Mouse (Mus musculus): Measurements from ENCODE around the gene Nup85. TPM values are rescaled to one million over a fixed set of nuclear protein-coding genes. Genes with fewer than 3 reads are reported as not detected.
A peak's percentile ranks its signal among the peaks of the same experiment; 100 is the strongest.

The Nup85 gene
- polyA plus RNA-seq, 1 experiment from 2014 or later = 192 TPM

DNA sequence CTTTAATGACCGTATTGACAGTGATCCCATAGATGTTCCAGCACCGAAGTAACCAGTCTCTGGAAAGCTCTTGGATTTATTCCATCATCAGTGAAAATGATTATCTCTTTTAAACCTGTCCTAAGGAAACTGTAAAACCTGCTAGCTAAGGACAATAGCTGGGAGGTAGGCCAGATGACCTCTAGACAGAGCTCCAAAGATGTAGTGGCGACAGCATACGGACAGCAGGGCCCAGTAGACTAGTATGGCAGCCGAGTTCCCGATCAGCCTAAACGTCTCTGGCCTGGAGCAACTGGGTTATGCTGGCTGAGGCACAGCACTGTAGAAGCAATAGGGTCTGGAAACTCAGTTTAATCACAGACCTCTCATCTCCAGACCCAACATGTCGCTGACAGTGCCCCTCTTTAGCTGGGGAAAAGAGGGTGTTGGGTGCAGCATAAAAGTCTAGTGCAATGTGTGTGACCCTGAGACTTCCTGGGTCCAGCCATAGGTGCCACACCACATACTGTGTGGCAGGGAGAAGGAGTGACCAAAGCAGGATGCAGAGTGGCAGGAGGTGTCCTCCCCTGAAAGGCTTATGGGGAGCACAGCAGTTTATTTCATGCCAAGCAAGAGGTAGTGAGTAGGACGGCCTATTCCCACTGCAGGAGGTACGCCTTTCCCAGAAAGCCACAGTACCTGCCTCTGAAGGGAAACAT is 20.3 kb downstream of the Nup85 start:
- no peak for ATAC-seq (ENCODE audit: insufficient number of reproducible peaks, insufficient read depth, low FRiP score, low TSS enrichment)
- WGBS = 87% methylated on average over 10 of the region's 10 CpGs
- no peaks in the 10 kb centered on the region for H3K4me1 ChIP-seq

DNA sequence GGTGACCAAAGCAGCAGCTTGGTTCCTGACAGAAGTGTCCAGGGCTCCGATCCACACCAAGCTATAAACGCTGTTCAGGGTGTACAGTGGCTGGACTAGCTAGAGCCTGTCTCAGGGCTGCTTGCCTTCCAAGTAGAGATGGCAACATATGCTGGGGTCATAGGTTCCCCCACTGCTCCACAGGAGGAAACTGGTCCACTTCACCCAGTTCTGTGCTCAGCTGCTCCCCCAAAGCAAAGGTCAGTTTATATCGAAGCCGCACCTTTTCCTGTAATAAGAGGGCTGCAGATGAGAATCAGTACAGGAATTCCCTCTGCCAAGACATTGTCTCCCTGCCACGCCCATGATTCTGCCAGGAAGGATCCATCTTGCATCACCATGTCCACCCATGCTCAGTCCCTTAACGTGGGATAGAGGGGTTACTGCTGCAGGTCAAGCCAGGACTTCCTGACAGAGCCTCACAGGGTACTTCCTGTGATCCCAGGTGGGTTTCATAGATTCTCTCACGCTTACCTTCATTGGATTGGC is 21.4 kb downstream of the Nup85 start:
- WGBS = 91% methylated on average over 7 of the region's 7 CpGs
- no peak for ATAC-seq (ENCODE audit: insufficient number of reproducible peaks, insufficient read depth, low FRiP score, low TSS enrichment)
- peaks cover 94% of the 10 kb centered on the region for H3K36me3 ChIP-seq
- no peaks in the 10 kb centered on the region for H3K4me1 ChIP-seq
- no peak overlapping the region for H3K9ac ChIP-seq
- no peaks in the 10 kb centered on the region for H3K9me3 ChIP-seq
- H3K27ac ChIP-seq = no peak overlapping the region
- no peak overlapping the region for H3K4me2 ChIP-seq (replicated peaks)
- no peak overlapping the region for H3K4me3 ChIP-seq
- no peaks in the 10 kb centered on the region for H3K27me3 ChIP-seq

More for the DNA sequence above, 20.3 kb downstream of the Nup85 start:
- H3K4me2 ChIP-seq (replicated peaks) = no peak overlapping the region
- peaks cover 93% of the 10 kb centered on the region for H3K36me3 ChIP-seq
- no peaks in the 10 kb centered on the region for H3K9me3 ChIP-seq
- H3K4me3 ChIP-seq = no peak overlapping the region
- H3K9ac ChIP-seq = no peak overlapping the region
- H3K27ac ChIP-seq = no peak overlapping the region
- H3K27me3 ChIP-seq = no peaks in the 10 kb centered on the region

DNA sequence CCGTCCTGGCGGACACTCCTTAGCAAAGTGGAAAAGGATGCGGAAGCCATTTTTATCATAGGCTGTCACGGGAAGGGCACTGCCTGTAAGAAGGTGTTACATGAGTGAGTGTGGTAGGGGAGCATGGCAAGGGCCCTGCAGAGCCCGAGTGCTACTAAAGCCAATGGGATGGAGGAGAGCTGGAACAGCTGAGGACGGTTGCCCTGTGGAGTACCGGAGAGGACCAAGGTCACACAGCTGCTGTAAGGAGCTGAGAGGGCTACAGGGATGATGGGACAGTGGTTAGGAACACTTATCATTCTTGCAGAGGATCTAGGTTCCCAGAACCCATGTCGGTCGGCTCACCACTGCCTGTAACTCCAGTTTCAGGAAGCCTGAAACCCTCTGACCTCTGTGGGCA is 22.2 kb downstream of the Nup85 start:
- no peak overlapping the region for H3K27ac ChIP-seq
- H3K27me3 ChIP-seq = no peaks in the 10 kb centered on the region
- H3K36me3 ChIP-seq = peaks cover 94% of the 10 kb centered on the region
- no peak overlapping the region for H3K4me2 ChIP-seq (replicated peaks)
- no peak overlapping the region for H3K9ac ChIP-seq
- H3K9me3 ChIP-seq = no peaks in the 10 kb centered on the region
- ATAC-seq (ENCODE audit: insufficient number of reproducible peaks, insufficient read depth, low FRiP score, low TSS enrichment) = no peak
- H3K4me3 ChIP-seq = no peak overlapping the region
- H3K4me1 ChIP-seq = no peaks in the 10 kb centered on the region
- WGBS = 88% methylated on average over 9 of the region's 9 CpGs

DNA sequence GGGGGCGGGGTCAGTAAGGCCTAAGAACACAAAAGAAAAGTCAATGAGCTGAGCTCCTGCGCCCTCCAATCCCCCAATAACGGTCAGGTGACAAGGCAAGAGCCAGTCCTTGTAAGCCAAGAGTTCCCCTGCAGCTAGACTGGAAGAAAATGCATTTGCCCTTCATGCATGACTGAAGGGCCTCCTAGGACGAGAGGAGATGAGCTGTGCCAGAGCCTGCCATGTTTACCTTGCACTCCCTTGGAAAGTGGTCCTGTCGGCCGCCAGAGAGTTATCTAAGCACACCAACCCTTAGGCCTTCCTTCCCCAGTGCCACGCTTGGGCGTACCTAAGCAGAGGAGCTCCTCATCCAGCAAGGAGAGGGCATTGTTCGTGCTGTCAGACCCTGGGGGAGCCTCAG is 23.8 kb downstream of the Nup85 start:
- no peak for ATAC-seq (ENCODE audit: insufficient number of reproducible peaks, insufficient read depth, low FRiP score, low TSS enrichment)
- Histone ChIP-seq H3K4me1 (no peaks in the 10 kb centered on the region), H3K4me3 (no peak overlapping the region), H3K27me3 (no peaks in the 10 kb centered on the region), H3K36me3 (peaks cover 94% of the 10 kb centered on the region), H3K4me2 (replicated peaks) (no peak overlapping the region), H3K9ac (no peak overlapping the region), H3K27ac (no peak overlapping the region), H3K9me3 (no peaks in the 10 kb centered on the region)
- WGBS = 86% methylated on average over 9 of the region's 9 CpGs

DNA sequence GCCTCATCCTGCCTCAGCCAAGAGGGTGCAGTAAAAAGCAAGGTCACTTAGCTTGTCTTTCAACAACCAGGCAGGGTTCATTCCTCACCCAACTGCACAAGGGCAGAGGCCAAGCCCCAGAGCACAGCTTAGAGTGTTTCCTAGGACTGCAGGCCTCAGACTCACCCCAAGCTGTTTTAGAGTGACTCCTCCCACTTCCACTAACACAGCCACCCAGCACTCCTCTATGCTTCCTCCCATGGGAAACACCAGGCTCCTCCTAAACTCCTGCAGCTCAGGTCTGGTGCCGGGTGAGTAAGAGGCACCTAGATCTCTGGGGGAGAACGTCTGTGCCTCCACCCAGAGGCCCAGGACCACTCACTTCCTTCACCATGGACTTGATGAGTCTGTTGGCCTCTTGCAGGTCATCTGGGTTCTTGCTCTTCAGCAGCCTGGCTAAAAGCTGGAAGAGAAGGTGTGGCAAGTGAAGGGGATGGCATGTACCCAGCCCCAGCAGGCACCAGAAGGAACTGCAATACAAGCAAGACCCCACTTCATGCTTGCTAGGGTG is 26.4 kb downstream of the Nup85 start:
- Histone ChIP-seq H3K4me2 (replicated peaks) (no peak overlapping the region), H3K9me3 (no peaks in the 10 kb centered on the region), H3K4me1 (no peaks in the 10 kb centered on the region), H3K4me3 (no peak overlapping the region), H3K36me3 (peaks cover 93% of the 10 kb centered on the region), H3K9ac (no peak overlapping the region), H3K27ac (no peak overlapping the region), H3K27me3 (no peaks in the 10 kb centered on the region)
- ATAC-seq (ENCODE audit: insufficient number of reproducible peaks, insufficient read depth, low FRiP score, low TSS enrichment) = no peak
- 81% methylated on average over 2 of the region's 2 CpGs for WGBS

DNA sequence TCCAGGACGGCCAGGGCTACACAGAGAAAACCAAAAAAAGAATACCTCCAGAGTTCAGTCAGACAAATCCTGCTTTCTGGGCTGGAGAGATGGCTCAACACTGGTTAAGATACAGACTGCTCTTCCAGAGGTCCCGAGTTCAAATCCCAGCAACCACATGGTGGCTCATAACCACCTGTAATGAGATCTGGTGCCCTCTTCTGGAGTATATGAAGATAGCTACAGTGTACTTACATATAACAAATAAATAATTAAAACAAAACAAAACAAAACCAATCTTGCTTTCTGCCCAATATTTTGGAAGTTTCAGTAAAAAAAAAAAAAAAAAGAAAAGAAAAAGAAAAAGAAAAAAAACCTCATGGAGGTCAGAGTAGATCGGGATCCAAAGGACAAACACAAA is 31.0 kb downstream of the Nup85 start:
- Histone ChIP-seq H3K27ac (no peak overlapping the region), H3K9ac (no peak overlapping the region), H3K36me3 (peaks cover 72% of the 10 kb centered on the region), H3K4me3 (no peak overlapping the region), H3K9me3 (no peaks in the 10 kb centered on the region), H3K4me2 (replicated peaks) (no peak overlapping the region), H3K4me1 (no peaks in the 10 kb centered on the region), H3K27me3 (no peaks in the 10 kb centered on the region)
- 97% methylated on average over 3 of the region's 3 CpGs for WGBS
- ATAC-seq (ENCODE audit: insufficient number of reproducible peaks, insufficient read depth, low FRiP score, low TSS enrichment) = no peak

DNA sequence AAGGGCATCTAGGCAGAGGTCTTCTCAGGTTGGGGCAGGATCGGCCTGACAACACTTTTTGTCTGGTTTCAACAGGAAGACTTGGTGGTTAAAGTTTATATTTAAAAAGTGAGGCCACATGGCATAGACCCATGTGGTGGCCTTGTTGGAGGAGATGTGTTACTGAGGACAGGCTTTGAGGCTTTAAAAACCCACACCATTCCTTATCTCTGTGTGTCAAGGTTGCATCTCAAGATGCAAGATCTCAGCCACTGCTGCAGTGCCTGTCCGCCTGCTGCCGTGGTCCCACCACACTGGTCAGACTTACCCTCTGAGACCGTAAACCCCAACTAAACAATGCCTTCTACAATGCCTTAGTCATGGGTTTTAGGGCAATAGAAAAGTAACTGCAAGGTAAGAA is 34.1 kb downstream of the Nup85 start:
- WGBS = 95% methylated on average over 4 of the region's 4 CpGs
- Histone ChIP-seq H3K4me1 (peaks cover 14% of the 10 kb centered on the region), H3K27me3 (no peaks in the 10 kb centered on the region), H3K27ac (no peak overlapping the region), H3K4me3 (no peak overlapping the region), H3K4me2 (replicated peaks) (no peak overlapping the region), H3K9me3 (no peaks in the 10 kb centered on the region), H3K36me3 (peaks cover 49% of the 10 kb centered on the region), H3K9ac (no peak overlapping the region)
- ATAC-seq (ENCODE audit: insufficient number of reproducible peaks, insufficient read depth, low FRiP score, low TSS enrichment) = no peak

DNA sequence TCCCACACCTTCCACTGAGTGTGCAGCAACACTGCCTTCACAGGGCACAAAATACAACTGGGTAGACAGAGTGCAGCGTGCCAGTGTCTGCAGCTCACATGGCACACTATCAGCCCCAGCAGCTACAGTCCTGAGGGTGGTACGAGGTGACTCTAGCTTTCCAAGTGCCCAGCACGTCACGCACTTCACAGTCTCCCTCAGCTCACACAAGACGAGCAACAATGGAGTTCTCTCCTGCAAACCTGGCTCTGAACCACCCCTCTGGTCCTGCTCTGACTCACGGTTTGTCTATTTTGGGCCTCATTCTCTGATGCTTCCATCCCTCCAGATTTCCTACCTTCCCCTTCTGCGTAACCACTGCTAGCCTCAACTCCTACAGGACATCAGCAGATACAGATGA is 35.5 kb downstream of the Nup85 start:
- 95% methylated on average over 7 of the region's 7 CpGs for WGBS
- Histone ChIP-seq H3K4me3 (no peak overlapping the region), H3K4me1 (peaks cover 16% of the 10 kb centered on the region), H3K4me2 (replicated peaks) (no peak overlapping the region), H3K27me3 (no peaks in the 10 kb centered on the region), H3K9ac (no peak overlapping the region), H3K27ac (no peak overlapping the region), H3K9me3 (no peaks in the 10 kb centered on the region), H3K36me3 (peaks cover 35% of the 10 kb centered on the region)
- no peak for ATAC-seq (ENCODE audit: insufficient number of reproducible peaks, insufficient read depth, low FRiP score, low TSS enrichment)

DNA sequence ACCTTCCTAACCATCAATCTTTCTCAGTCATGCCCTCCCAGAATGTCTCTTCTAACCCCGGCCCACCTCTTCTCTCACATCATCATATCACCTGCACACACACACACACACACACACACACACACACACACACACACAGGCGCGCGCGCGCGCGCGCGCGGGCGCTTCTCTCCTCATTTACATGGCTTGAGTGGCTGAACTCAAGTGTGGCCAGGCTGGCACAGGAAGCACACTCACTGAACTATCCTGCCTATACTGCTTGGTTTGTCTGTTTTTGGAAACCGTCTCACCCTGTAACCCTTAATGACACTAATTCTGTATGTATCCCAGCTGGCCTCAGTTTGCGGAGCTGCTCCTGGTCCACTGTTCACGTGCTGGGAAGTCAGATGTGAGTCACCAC is 36.5 kb downstream of the Nup85 start:
- H3K4me3 ChIP-seq = no peak overlapping the region
- H3K9ac ChIP-seq = no peak overlapping the region
- ATAC-seq (ENCODE audit: insufficient number of reproducible peaks, insufficient read depth, low FRiP score, low TSS enrichment) = no peak
- H3K9me3 ChIP-seq = no peaks in the 10 kb centered on the region
- H3K4me1 ChIP-seq = peaks cover 23% of the 10 kb centered on the region
- H3K27ac ChIP-seq = no peak overlapping the region
- 95% methylated on average over 15 of the region's 15 CpGs for WGBS
- H3K36me3 ChIP-seq = peaks cover 29% of the 10 kb centered on the region
- H3K27me3 ChIP-seq = no peaks in the 10 kb centered on the region
- no peak overlapping the region for H3K4me2 ChIP-seq (replicated peaks)

DNA sequence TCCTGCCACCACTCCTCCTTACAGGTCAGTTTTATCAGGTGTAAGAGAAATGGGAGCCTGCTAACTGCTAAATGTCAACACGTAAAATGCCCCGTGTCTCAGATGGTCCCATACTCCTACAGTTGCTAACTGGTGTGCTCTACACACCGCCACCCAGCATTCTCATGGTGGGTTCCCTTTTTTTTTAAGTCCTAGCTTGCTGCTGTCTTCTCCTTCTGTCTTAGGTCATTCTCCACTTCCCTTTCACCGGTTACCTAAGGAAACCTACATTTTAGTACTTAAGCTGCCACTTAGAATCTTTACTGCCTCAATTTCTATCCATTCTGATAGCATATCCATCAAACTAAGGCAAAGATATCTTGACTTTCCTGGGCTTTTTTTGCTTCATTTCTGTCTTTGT is 36.9 kb downstream of the Nup85 start:
- no peak for ATAC-seq (ENCODE audit: insufficient number of reproducible peaks, insufficient read depth, low FRiP score, low TSS enrichment)
- H3K4me3 ChIP-seq = no peak overlapping the region
- no peaks in the 10 kb centered on the region for H3K27me3 ChIP-seq
- H3K4me2 ChIP-seq (replicated peaks) = no peak overlapping the region
- peaks cover 29% of the 10 kb centered on the region for H3K36me3 ChIP-seq
- H3K27ac ChIP-seq = no peak overlapping the region
- peaks cover 23% of the 10 kb centered on the region for H3K4me1 ChIP-seq
- H3K9me3 ChIP-seq = no peaks in the 10 kb centered on the region
- 93% methylated on average over 4 of the region's 4 CpGs for WGBS
- H3K9ac ChIP-seq = no peak overlapping the region

DNA sequence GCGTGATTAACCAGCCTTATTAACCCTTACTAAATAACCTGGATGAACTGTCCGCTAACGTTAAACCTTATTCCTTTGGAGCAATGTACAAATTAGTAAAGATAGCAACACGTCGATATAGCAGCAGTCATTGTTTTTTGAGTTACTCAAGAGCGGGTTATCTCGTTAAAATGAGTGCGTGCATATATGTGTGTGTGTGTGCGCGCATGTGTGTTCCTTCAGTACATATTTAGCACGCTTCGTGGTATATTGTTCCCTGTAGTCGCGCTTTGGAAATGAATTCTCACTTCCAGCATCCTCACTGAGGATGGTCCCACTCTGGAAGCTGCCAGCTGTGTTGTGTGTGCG is 38.9 kb downstream of the Nup85 start:
- no peak for ATAC-seq (ENCODE audit: insufficient number of reproducible peaks, insufficient read depth, low FRiP score, low TSS enrichment)
- 7% methylated on average over 15 of the region's 15 CpGs for WGBS
- Histone ChIP-seq H3K4me1 (peaks cover 23% of the 10 kb centered on the region), H3K4me2 (replicated peaks) (peak overlapping the region; percentile 87), H3K36me3 (peaks cover 32% of the 10 kb centered on the region), H3K27me3 (no peaks in the 10 kb centered on the region), H3K4me3 (peak overlapping the region; percentile 96), H3K9me3 (no peaks in the 10 kb centered on the region), H3K9ac (peak overlapping the region; percentile 93), H3K27ac (peak overlapping the region; percentile 92; the same call in 1 of the 2 replicates)

DNA sequence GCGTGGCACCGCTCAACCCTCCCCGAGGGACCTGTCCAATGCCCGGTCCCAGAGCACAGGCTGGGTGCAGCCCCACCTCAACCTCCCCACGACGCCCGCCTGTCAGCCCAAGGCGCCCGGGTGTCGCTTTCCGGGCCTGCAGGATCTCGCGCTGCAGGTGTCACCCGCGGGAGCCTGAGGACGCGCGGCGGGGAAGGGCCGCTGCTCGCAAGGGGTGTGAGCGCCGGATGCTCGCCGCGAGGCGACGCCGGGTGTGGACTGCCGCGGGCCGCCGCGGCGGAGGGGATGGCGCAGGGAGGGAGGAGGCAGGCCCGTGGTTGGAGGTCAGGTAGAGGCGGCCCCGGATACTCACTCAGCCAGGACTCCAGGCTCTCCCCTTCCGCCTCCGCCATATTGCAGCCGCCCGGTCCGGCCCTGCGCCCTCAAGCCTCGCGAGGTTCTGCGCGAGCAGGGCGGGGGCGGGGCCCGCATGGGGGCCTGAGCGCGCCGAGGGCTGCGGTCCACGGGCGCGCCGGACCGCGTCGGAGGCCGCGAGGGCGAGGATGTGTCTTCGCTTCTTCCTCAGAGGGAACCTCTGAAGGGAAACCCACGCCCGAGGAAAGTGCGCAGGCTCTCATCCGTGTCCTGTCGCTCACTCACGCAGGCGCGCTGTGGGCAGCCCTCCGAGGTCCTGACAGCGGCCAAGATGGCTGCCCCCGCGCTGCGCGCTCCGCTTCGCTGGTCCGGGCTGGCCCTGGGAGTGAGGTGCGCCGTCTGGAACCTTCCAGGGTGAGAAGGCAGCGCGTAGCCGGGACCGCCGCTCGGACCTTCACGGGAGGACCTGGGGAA is 39.5 kb downstream of the Nup85 start, which contains the start of the genes Mrps7 and Gga3:
Gene Mrps7 (plus strand): TSS at position 450 of the 828 bp plus-strand sequence.
Gene Gga3 (minus strand): TSS at position 576 of the 828 bp plus-strand sequence.
- H3K4me3 ChIP-seq = peak within 1 kb of the TSS; percentile 96
- ATAC-seq (ENCODE audit: insufficient number of reproducible peaks, insufficient read depth, low FRiP score, low TSS enrichment) = peak; percentile 96
- H3K4me1 ChIP-seq = peaks cover 23% of the 10 kb centered on the region
- H3K4me2 ChIP-seq (replicated peaks) = peak within 1 kb of the TSS; percentile 87
- peak within 1 kb of the TSS; percentile 92 for H3K27ac ChIP-seq
- under 1% methylated on average over 85 of the region's 93 CpGs for WGBS
- H3K9ac ChIP-seq = peak within 1 kb of the TSS; percentile 93
- peaks cover 38% of the 10 kb centered on the region for H3K36me3 ChIP-seq
- no peaks in the 10 kb centered on the region for H3K9me3 ChIP-seq
- no peaks in the 10 kb centered on the region for H3K27me3 ChIP-seq

Data from embryonic facial prominence, embryonic 12.5 days (tissue).